Mouse (Mus musculus) heart, embryonic 10.5 days (tissue): ENCODE data around the gene Usp33. TPM values are rescaled to one million over a fixed set of nuclear protein-coding genes. Genes with fewer than 3 reads are reported as not detected.

ENCODE experiments used
- DNase-seq: peaks from one replicate; pipeline ENCODE4 v3.0.0-alpha.2; 2017; ENCODE audit warnings: low spot score
- H3K27ac ChIP-seq: fragments of 300-500 bp; sonication (generic); 2 replicates; pipeline ENCODE4 v1.5.1; 2016; ENCODE audit warnings: mild to moderate bottlenecking
- H3K27me3 ChIP-seq: fragments of 300-500 bp; sonication (generic); 2 replicates; pipeline ENCODE4 v1.6.1; 2016; ENCODE audit warnings: mild to moderate bottlenecking; ENCODE audit not compliant: poor library complexity, insufficient read depth, severe bottlenecking
- H3K36me3 ChIP-seq: fragments of 300-500 bp; sonication (generic); 2 replicates; pipeline ENCODE4 v1.6.1; 2016; ENCODE audit warnings: mild to moderate bottlenecking, moderate library complexity
- H3K4me1 ChIP-seq: fragments of 300-500 bp; sonication (generic); 2 replicates; pipeline ENCODE4 v1.6.1; 2016; ENCODE audit warnings: mild to moderate bottlenecking
- H3K4me3 ChIP-seq: fragments of 300-500 bp; sonication (generic); 2 replicates; pipeline ENCODE4 v1.5.1; 2016; ENCODE audit warnings: mild to moderate bottlenecking, moderate library complexity
- H3K9me3 ChIP-seq: fragments of 300-500 bp; sonication (generic); 2 replicates; pipeline ENCODE4 v1.6.1; 2016; ENCODE audit warnings: mild to moderate bottlenecking, moderate library complexity
- WGBS: fragments of 180-500 bp; shearing (Covaris S2); methylation state at CpG from one replicate; pipeline ENCODE4 v1.1.7; 2016; 5-methylcytosine and 5-hydroxymethylcytosine counted together
- polyA plus RNA-seq: library from polyadenylated mRNA; unstranded; fragments of >200 nt; fragmentation: Nextera tagmentation; extraction: Ambion mirVana; gene quantifications from 2 replicates; pipeline ENCODE4 v1.2.1, GENCODE M21; 2016

The Usp33 gene
- polyA plus RNA-seq, 1 experiment from 2014 or later, result 37.6 TPM

DNA sequence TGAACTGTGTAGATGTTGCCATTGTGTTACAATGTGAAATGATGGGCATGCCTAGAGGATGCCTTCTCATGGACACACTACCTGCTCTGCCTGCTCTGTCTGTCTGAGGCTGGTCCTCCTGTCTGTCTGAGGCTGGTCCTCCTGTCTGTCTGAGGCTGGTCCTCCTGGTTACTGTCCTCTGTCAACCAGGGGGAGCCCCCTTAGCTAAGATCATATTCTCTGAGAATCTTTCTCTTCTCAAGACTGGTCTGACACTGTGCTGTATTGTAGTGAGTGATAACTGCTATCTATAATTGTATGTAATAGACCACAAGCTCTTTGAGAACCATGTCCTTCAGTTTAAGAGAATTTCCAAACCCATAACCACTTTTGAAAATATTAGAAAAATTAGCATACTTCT is 89.3 kb downstream of the Usp33 start:
- H3K36me3 ChIP-seq, result peaks cover 19% of the 10 kb centered on the region
- H3K9me3 ChIP-seq, result no peaks in the 10 kb centered on the region
- no peak overlapping the region for H3K4me3 ChIP-seq
- no peaks in the 10 kb centered on the region for H3K27me3 ChIP-seq
- H3K4me1 ChIP-seq, result no peaks in the 10 kb centered on the region
- H3K27ac ChIP-seq, result no peak overlapping the region
- no peak for DNase-seq

DNA sequence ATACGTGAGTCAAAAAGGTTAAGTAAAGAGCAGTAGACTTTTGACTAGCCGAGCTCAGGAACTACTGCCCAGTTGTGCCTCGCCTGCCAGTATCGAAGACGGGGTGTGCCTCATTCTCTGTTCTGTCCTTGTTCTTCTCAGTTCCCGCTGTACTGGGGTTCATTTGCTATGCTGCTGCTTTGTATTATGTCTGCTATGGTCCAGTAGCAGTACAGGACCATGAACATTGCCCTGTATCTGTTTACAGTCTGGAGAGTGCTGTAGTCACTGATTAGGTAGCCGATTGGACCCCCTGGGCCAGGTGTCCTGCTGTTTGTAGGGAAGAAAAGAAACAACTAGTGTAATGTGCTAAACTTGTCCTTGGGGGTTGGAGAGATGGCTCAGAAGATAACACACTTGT is 91.8 kb downstream of the Usp33 start:
- no peaks in the 10 kb centered on the region for H3K4me1 ChIP-seq
- WGBS, result 95% methylated on average over 7 of the region's 7 CpGs
- no peaks in the 10 kb centered on the region for H3K27me3 ChIP-seq
- H3K27ac ChIP-seq, result no peak overlapping the region
- H3K4me3 ChIP-seq, result no peak overlapping the region
- peaks cover 19% of the 10 kb centered on the region for H3K36me3 ChIP-seq
- no peaks in the 10 kb centered on the region for H3K9me3 ChIP-seq
- DNase-seq, result no peak

DNA sequence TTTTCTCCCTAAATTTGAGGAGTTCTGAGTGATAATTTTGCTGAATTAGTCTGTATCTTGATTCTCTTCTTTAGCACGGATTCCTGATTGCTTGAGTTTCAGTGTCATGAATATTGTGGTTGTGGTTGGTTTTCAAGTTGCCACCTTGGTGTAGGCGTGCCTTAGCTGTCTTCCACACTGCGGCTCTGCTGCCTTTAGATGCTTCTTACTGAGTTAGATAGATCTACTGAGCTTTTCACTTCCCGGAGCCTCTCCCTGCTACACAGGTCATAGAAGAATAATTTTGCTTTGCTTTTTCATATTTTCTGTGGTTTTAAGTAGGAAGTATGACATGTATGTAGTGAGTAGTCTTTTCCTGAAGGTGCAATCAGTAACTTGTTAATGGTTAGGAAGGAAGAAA is 96.5 kb downstream of the Usp33 start:
- Histone ChIP-seq H3K36me3 (peaks cover 6% of the 10 kb centered on the region), H3K4me3 (no peak overlapping the region), H3K27me3 (no peaks in the 10 kb centered on the region), H3K4me1 (no peaks in the 10 kb centered on the region), H3K9me3 (no peaks in the 10 kb centered on the region), H3K27ac (no peak overlapping the region)
- WGBS, result 94% methylated on average over 4 of the region's 4 CpGs
- DNase-seq, result no peak

Other genes starting within 250 kb of the Usp33 start
- gene Gipc2, start 180.2 kb upstream of the Usp33 start, polyA plus RNA-seq, result 4.2 and 10.8 TPM in 2 replicates
- 30.5 and 32.1 TPM in 2 replicates for gene Dnajb4, start 136.2 kb upstream of the Usp33 start, polyA plus RNA-seq
- 179 and 249 TPM in 2 replicates for gene Fubp1, start 136.1 kb upstream of the Usp33 start, polyA plus RNA-seq
- gene Nexn, start 80.1 kb upstream of the Usp33 start, polyA plus RNA-seq, result 102 and 155 TPM in 2 replicates
- 14.5 and 18.4 TPM in 2 replicates for gene Miga1, start 6.1 kb upstream of the Usp33 start, polyA plus RNA-seq
- gene Zzz3, start 49.0 kb downstream of the Usp33 start, polyA plus RNA-seq, result 41.1 and 42.7 TPM in 2 replicates